Mouse (Mus musculus) layer of hippocampus, adult 8-10 months (tissue): ENCODE measurements at regions not wholly inside any gene's neighbourhood (a gene's known extent, or its start where the extent isn't known, plus 50 kb on each side); places are given as distances from the start of the nearest gene placed in this dataset.

Experiments used
- DNase-seq, 2 experiments: peaks; one replicate each; pipeline ENCODE4 v3.0.0; 2022; ENCODE audit warnings: low spot score in 2 of 2

GRCm38 (mm10) chrX:7474831-7475230, 98.6 kb upstream of the Foxp3 start:
- DNase-seq, result peak; percentile 25 to 58

GRCm38 (mm10) chrX:7473814-7474213, 98.2 kb upstream of the Usp27x start:
- peak; percentile 29 to 35 for DNase-seq

- no peak for DNase-seq
Observed at GRCm38 (mm10) chrX:7469801-7470200, 94.2 kb upstream of the Usp27x start.

GRCm38 (mm10) chrX:7467985-7468384, 92.4 kb upstream of the Usp27x start:
- no peak for DNase-seq

- DNase-seq, result no peak
Observed at GRCm38 (mm10) chrX:7456851-7457250, 81.2 kb upstream of the Usp27x start.

- no peak for DNase-seq
Observed at GRCm38 (mm10) chrX:7445035-7445434, 69.4 kb upstream of the Usp27x start.

GRCm38 (mm10) chrX:7444583-7444982, 69.0 kb upstream of the Usp27x start:
- no peak for DNase-seq

GRCm38 (mm10) chrX:7443996-7444421, 68.4 kb upstream of the Usp27x start:
- no peak for DNase-seq

GRCm38 (mm10) chrX:7435375-7436042, 59.9 kb upstream of the Usp27x start:
- no peak for DNase-seq

GRCm38 (mm10) chrX:7434268-7434667, 58.6 kb upstream of the Usp27x start:
- DNase-seq, result no peak

GRCm38 (mm10) chrX:7430456-7430855, 54.8 kb upstream of the Usp27x start:
- no peak for DNase-seq

GRCm38 (mm10) chrX:7429524-7429865, 53.9 kb upstream of the Usp27x start:
- no peak for DNase-seq

- peak; percentile 26 to 34 for DNase-seq
Observed at GRCm38 (mm10) chrX:7428621-7429523, 53.2 kb upstream of the Usp27x start.
